Mouse (Mus musculus): ENCODE measurements around the gene Arhgap10. TPM values are rescaled to one million over a fixed set of nuclear protein-coding genes. Genes with fewer than 3 reads are reported as not detected.

Gene Arhgap10
- total RNA-seq, 2 experiments from 2014 or later = 37.6 to 40.7 TPM

GRCm38 (mm10) chr8:77231211-77231610, 286.5 kb downstream of the Arhgap10 start:
- no peak for DNase-seq (ENCODE audit: low spot score)

GRCm38 (mm10) chr8:77228688-77229087, 289.1 kb downstream of the Arhgap10 start:
- no peak for DNase-seq (ENCODE audit: low spot score)

- no peak for DNase-seq (ENCODE audit: low spot score)
Observed at GRCm38 (mm10) chr8:77227742-77228141, 290.0 kb downstream of the Arhgap10 start.

- DNase-seq (ENCODE audit: low spot score) = no peak
Observed at GRCm38 (mm10) chr8:77223123-77223522, 294.6 kb downstream of the Arhgap10 start.

- DNase-seq (ENCODE audit: low spot score) = no peak
Observed at GRCm38 (mm10) chr8:77215191-77215590, 302.6 kb downstream of the Arhgap10 start.

GRCm38 (mm10) chr8:77214665-77215064, 303.1 kb downstream of the Arhgap10 start:
- DNase-seq (ENCODE audit: low spot score) = peak; percentile 17

- DNase-seq (ENCODE audit: low spot score) = no peak
Observed at GRCm38 (mm10) chr8:77213893-77214464, 303.8 kb downstream of the Arhgap10 start.

- no peak for DNase-seq (ENCODE audit: low spot score)
Observed at GRCm38 (mm10) chr8:77209297-77209696, 308.5 kb downstream of the Arhgap10 start.

Other genes with a start within 250 kb of the Arhgap10 start
- gene Prmt9, start 31.4 kb upstream of the Arhgap10 start, total RNA-seq (2021) = 1 to 10 TPM; 8.8 to 9.1 TPM
- 10 to 100 TPM in 1 of 2 experiments, 1 to 10 TPM in 1; 8.8 to 10.7 TPM for gene Tmem184c, start 92.7 kb upstream of the Arhgap10 start, total RNA-seq (2021)
- gene Ednra, start 206.5 kb upstream of the Arhgap10 start, total RNA-seq (2021) = 1 to 10 TPM; 1.6 to 1.8 TPM